Mouse (Mus musculus): ENCODE measurements around the gene Rnf182. TPM values are rescaled to one million over a fixed set of nuclear protein-coding genes. Genes with fewer than 3 reads are reported as not detected.

Rnf182 gene
- polyA plus RNA-seq, 1 experiment from 2014 or later = 3.7 TPM

GRCm38 (mm10) chr13:43695521-43695920 lies 80.0 kb downstream of the Rnf182 start:
- no peaks in the 10 kb centered on the region for H3K4me1 ChIP-seq (ENCODE audit: control insufficient read depth, insufficient read depth, low read length)
- ATAC-seq (ENCODE audit: insufficient number of reproducible peaks, insufficient read depth, low FRiP score, low read depth) = no peak
- H3K9me3 ChIP-seq (ENCODE audit: control insufficient read depth, low read depth, low read length) = no peaks in the 10 kb centered on the region
- no peak overlapping the region for H3K4me2 ChIP-seq (replicated peaks; ENCODE audit: low read depth, low read length)
- H3K27ac ChIP-seq (ENCODE audit: low read length) = no peak overlapping the region
- H3K36me3 ChIP-seq (ENCODE audit: control insufficient read depth, insufficient read depth, low read length) = no peaks in the 10 kb centered on the region
- H3K4me3 ChIP-seq (ENCODE audit: low read depth, low read length) = no peak overlapping the region
- no peak overlapping the region for H3K9ac ChIP-seq (replicated peaks; ENCODE audit: low read depth, low read length)
- H3K27me3 ChIP-seq (ENCODE audit: control insufficient read depth, insufficient read depth, low read length) = no peaks in the 10 kb centered on the region

DNA sequence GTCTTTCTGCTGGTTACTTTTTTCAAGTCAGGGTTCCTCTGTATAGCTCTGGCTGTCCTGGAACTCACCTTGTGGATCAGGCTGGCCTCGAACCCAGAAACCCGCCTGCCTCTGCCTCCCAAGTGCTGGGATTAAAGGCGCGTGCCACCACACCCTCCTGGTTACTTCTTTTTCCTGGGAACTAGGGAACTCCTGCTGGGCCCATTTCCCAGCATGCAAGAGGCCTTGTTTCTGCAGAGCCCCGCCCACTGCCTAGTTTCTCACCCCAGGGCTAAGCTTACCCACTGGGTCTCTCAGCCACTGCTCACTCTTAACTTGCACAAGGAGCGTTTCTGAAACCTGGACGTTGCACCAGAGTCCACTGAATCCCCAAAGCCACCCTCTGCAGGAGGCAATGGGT lies 80.5 kb downstream of the Rnf182 start:
- 85% methylated on average over 7 of the region's 7 CpGs for WGBS
- Histone ChIP-seq H3K9ac (replicated peaks; ENCODE audit: low read depth, low read length) (no peak overlapping the region), H3K4me3 (ENCODE audit: low read depth, low read length) (no peak overlapping the region), H3K4me1 (ENCODE audit: control insufficient read depth, insufficient read depth, low read length) (no peaks in the 10 kb centered on the region), H3K27me3 (ENCODE audit: control insufficient read depth, insufficient read depth, low read length) (no peaks in the 10 kb centered on the region), H3K9me3 (ENCODE audit: control insufficient read depth, low read depth, low read length) (no peaks in the 10 kb centered on the region), H3K36me3 (ENCODE audit: control insufficient read depth, insufficient read depth, low read length) (no peaks in the 10 kb centered on the region), H3K27ac (ENCODE audit: low read length) (no peak overlapping the region), H3K4me2 (replicated peaks; ENCODE audit: low read depth, low read length) (no peak overlapping the region)
- ATAC-seq (ENCODE audit: insufficient number of reproducible peaks, insufficient read depth, low FRiP score, low read depth) = no peak

DNA sequence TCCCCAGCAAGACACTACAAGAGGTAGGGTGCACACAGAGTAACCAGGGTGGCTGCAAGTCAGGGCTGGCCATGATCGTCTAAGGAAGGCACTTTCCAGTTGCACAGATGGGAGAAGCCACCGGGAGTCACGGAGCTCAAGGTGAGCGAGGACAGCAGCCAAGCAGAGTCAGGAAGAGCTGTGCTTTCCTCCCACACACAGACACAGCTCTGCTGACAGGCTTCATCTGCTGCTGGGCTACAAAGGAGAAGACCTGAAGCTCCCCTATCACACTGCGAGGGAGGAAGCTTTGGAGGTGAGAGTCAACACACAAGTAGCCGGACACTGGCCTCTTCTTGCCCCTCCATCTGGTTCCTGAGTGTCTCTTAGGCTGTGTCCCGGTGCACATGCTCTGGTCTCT lies 83.0 kb downstream of the Rnf182 start:
- Histone ChIP-seq H3K36me3 (ENCODE audit: control insufficient read depth, insufficient read depth, low read length) (no peaks in the 10 kb centered on the region), H3K4me3 (ENCODE audit: low read depth, low read length) (no peak overlapping the region), H3K27me3 (ENCODE audit: control insufficient read depth, insufficient read depth, low read length) (no peaks in the 10 kb centered on the region), H3K9ac (replicated peaks; ENCODE audit: low read depth, low read length) (no peak overlapping the region; the same call in 1 of the 2 replicates), H3K4me2 (replicated peaks; ENCODE audit: low read depth, low read length) (no peak overlapping the region), H3K4me1 (ENCODE audit: control insufficient read depth, insufficient read depth, low read length) (no peaks in the 10 kb centered on the region; the same call in 1 of the 2 replicates), H3K27ac (ENCODE audit: low read length) (no peak overlapping the region), H3K9me3 (ENCODE audit: control insufficient read depth, low read depth, low read length) (no peaks in the 10 kb centered on the region)
- ATAC-seq (ENCODE audit: insufficient number of reproducible peaks, insufficient read depth, low FRiP score, low read depth) = no peak
- 57% methylated on average over 7 of the region's 7 CpGs for WGBS

DNA sequence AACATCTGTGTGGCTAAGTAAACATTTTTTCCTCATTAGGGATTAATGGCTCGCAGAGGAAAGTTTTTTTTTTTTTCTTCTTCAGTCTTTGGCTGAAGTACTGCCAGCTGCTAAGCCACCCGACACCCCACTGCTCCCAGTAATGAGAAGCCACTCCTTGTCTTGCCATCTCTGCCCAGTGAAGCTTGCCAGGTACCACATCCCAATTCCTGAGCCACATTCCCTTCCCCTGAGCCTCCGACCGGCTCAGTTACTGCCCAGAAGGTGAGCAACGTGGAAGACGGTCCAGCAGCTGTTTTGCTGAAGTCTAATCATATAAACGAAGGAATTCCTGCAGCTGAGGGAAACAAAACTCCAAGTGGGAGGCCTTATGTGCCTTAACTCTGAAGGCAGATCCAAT lies 88.0 kb downstream of the Rnf182 start:
- no peak overlapping the region for H3K27ac ChIP-seq (ENCODE audit: low read length)

DNA sequence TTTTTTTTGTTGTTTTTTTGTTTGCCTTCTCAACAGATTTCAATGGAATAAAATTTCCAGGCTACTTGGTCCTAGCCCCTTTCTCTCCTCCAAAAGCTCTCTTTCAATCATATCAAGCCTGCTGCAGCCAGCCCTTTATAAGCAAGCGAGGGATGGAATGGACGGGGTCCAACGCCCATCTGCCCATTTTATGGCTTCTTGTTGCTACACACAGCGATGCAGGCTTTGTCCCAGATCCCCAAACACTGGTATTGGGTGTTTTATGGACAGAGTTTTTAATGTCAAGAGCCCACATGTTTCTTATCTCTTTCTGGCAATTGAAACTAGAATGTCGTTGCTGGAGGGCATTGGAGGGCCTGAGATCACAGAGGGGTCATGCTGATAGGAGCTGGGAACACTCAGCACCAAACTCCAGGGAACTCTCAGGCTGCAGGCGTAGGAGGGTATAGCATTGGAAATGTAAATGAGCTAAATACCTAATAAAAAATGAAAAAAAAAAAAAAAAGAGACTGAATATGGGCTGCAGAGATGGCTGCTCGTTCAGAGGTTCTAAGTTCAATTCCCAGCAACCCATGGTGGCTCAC lies 89.1 kb downstream of the Rnf182 start:
- no peak overlapping the region for H3K9ac ChIP-seq (replicated peaks; ENCODE audit: low read depth, low read length)
- 66% methylated on average over 7 of the region's 7 CpGs for WGBS
- no peaks in the 10 kb centered on the region for H3K36me3 ChIP-seq (ENCODE audit: control insufficient read depth, insufficient read depth, low read length)
- H3K9me3 ChIP-seq (ENCODE audit: control insufficient read depth, low read depth, low read length) = no peaks in the 10 kb centered on the region
- no peak overlapping the region for H3K4me3 ChIP-seq (ENCODE audit: low read depth, low read length)
- H3K4me1 ChIP-seq (ENCODE audit: control insufficient read depth, insufficient read depth, low read length) = no peaks in the 10 kb centered on the region; the same call in 1 of the 2 replicates
- no peak overlapping the region for H3K4me2 ChIP-seq (replicated peaks; ENCODE audit: low read depth, low read length)
- H3K27ac ChIP-seq (ENCODE audit: low read length) = no peak overlapping the region
- H3K27me3 ChIP-seq (ENCODE audit: control insufficient read depth, insufficient read depth, low read length) = no peaks in the 10 kb centered on the region
- no peak for ATAC-seq (ENCODE audit: insufficient number of reproducible peaks, insufficient read depth, low FRiP score, low read depth)

More for the DNA sequence above, 88.0 kb downstream of the Rnf182 start:
- H3K4me2 ChIP-seq (replicated peaks; ENCODE audit: low read depth, low read length) = no peak overlapping the region
- ATAC-seq (ENCODE audit: insufficient number of reproducible peaks, insufficient read depth, low FRiP score, low read depth) = no peak
- H3K4me3 ChIP-seq (ENCODE audit: low read depth, low read length) = no peak overlapping the region
- H3K27me3 ChIP-seq (ENCODE audit: control insufficient read depth, insufficient read depth, low read length) = no peaks in the 10 kb centered on the region
- H3K9ac ChIP-seq (replicated peaks; ENCODE audit: low read depth, low read length) = no peak overlapping the region
- H3K4me1 ChIP-seq (ENCODE audit: control insufficient read depth, insufficient read depth, low read length) = no peaks in the 10 kb centered on the region; the same call in 1 of the 2 replicates
- H3K9me3 ChIP-seq (ENCODE audit: control insufficient read depth, low read depth, low read length) = no peaks in the 10 kb centered on the region
- WGBS = 25% methylated on average over 7 of the region's 7 CpGs
- H3K36me3 ChIP-seq (ENCODE audit: control insufficient read depth, insufficient read depth, low read length) = no peaks in the 10 kb centered on the region

- H3K36me3 ChIP-seq (ENCODE audit: control insufficient read depth, insufficient read depth, low read length) = no peaks in the 10 kb centered on the region
- no peaks in the 10 kb centered on the region for H3K9me3 ChIP-seq (ENCODE audit: control insufficient read depth, low read depth, low read length)
- 72% methylated on average over 4 of the region's 4 CpGs for WGBS
- H3K27me3 ChIP-seq (ENCODE audit: control insufficient read depth, insufficient read depth, low read length) = no peaks in the 10 kb centered on the region
- no peaks in the 10 kb centered on the region; the same call in 1 of the 2 replicates for H3K4me1 ChIP-seq (ENCODE audit: control insufficient read depth, insufficient read depth, low read length)
- no peak overlapping the region for H3K27ac ChIP-seq (ENCODE audit: low read length)
- ATAC-seq (ENCODE audit: insufficient number of reproducible peaks, insufficient read depth, low FRiP score, low read depth) = no peak
- no peak overlapping the region for H3K9ac ChIP-seq (replicated peaks; ENCODE audit: low read depth, low read length)
- no peak overlapping the region for H3K4me3 ChIP-seq (ENCODE audit: low read depth, low read length)
- no peak overlapping the region for H3K4me2 ChIP-seq (replicated peaks; ENCODE audit: low read depth, low read length)
Measured at GRCm38 (mm10) chr13:43706387-43706786, 90.9 kb downstream of the Rnf182 start.

DNA sequence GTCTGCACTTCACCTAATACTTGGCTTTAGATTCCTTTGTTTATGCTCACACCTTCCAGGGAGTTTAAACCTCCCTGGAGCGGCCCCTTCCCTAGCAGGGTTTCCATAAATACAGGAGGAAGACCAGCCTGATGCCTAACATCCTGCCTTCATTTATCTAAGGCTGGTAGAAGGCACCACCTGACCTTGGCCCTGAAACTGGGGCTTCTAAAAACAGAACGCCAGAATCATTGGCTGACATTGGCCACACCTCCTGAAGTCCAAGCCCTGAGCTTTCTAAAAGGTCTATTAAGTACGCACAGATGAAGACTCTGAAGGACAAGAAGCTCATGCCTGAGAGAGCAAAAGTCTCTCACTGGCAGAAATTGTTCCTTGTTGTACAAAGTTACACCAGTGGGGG lies 94.0 kb downstream of the Rnf182 start:
- no peaks in the 10 kb centered on the region for H3K27me3 ChIP-seq (ENCODE audit: control insufficient read depth, insufficient read depth, low read length)
- no peak overlapping the region for H3K27ac ChIP-seq (ENCODE audit: low read length)
- no peak overlapping the region for H3K4me3 ChIP-seq (ENCODE audit: low read depth, low read length)
- no peaks in the 10 kb centered on the region for H3K4me1 ChIP-seq (ENCODE audit: control insufficient read depth, insufficient read depth, low read length)
- no peaks in the 10 kb centered on the region for H3K9me3 ChIP-seq (ENCODE audit: control insufficient read depth, low read depth, low read length)
- no peaks in the 10 kb centered on the region for H3K36me3 ChIP-seq (ENCODE audit: control insufficient read depth, insufficient read depth, low read length)
- no peak overlapping the region for H3K9ac ChIP-seq (replicated peaks; ENCODE audit: low read depth, low read length)
- no peak for ATAC-seq (ENCODE audit: insufficient number of reproducible peaks, insufficient read depth, low FRiP score, low read depth)
- H3K4me2 ChIP-seq (replicated peaks; ENCODE audit: low read depth, low read length) = no peak overlapping the region
- WGBS = 41% methylated on average over 3 of the region's 3 CpGs

DNA sequence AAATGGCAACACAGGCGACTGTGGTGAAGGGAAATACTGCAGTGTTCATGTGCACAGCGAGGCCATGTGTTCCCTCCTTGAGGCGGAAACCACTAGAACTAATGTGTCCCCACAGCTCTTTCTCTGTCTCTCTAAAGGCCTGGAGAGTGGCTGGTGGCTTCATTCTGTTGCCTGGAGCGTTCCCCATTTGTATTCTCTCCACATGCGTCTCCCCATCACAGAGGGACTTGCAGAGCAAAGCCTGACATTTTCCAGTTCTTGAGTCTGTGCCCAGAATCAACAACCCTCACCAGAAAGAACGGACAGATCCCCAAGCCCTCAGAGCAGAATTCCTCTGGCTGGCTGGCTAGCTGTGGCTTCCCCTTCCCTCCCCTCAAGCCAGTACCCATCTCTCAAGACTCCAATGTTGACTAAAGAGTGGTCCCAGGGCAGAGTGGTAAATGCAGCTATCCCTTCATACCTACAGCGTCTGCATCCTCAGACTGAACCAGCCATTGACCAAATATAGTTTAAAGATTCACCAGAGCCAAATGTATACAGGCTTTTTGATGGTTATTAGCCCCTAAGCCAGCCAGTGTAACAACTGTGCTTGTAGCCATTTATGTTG lies 96.3 kb downstream of the Rnf182 start:
- no peak overlapping the region for H3K27ac ChIP-seq (ENCODE audit: low read length)
- no peaks in the 10 kb centered on the region for H3K27me3 ChIP-seq (ENCODE audit: control insufficient read depth, insufficient read depth, low read length)
- H3K9me3 ChIP-seq (ENCODE audit: control insufficient read depth, low read depth, low read length) = no peaks in the 10 kb centered on the region
- 73% methylated on average over 7 of the region's 7 CpGs for WGBS
- no peaks in the 10 kb centered on the region for H3K36me3 ChIP-seq (ENCODE audit: control insufficient read depth, insufficient read depth, low read length)
- H3K9ac ChIP-seq (replicated peaks; ENCODE audit: low read depth, low read length) = no peak overlapping the region
- no peak overlapping the region for H3K4me2 ChIP-seq (replicated peaks; ENCODE audit: low read depth, low read length)
- H3K4me3 ChIP-seq (ENCODE audit: low read depth, low read length) = no peak overlapping the region
- H3K4me1 ChIP-seq (ENCODE audit: control insufficient read depth, insufficient read depth, low read length) = no peaks in the 10 kb centered on the region
- ATAC-seq (ENCODE audit: insufficient number of reproducible peaks, insufficient read depth, low FRiP score, low read depth) = no peak

DNA sequence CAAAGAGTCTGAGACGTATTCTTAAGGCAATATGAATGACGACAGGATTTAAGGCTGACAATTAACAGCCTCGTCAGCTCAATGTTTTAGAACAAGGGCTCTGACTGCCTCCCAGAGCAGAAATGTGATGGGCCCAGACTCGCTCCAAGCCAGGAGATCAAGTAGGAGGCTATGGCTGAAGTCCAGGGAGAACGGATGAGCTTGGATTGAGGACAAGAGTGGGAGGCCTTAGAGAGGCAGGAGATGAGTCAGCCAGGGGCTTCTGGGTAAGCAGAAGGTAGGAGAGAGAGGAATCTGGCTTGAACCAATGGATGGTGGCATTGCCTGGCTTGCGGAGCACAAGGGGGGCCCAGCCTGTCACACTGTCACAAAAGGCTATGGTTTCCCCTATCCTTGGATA lies 99.2 kb downstream of the Rnf182 start:
- Histone ChIP-seq H3K27me3 (ENCODE audit: control insufficient read depth, insufficient read depth, low read length) (no peaks in the 10 kb centered on the region), H3K9me3 (ENCODE audit: control insufficient read depth, low read depth, low read length) (no peaks in the 10 kb centered on the region), H3K4me1 (ENCODE audit: control insufficient read depth, insufficient read depth, low read length) (no peaks in the 10 kb centered on the region), H3K4me3 (ENCODE audit: low read depth, low read length) (no peak overlapping the region), H3K27ac (ENCODE audit: low read length) (no peak overlapping the region), H3K36me3 (ENCODE audit: control insufficient read depth, insufficient read depth, low read length) (no peaks in the 10 kb centered on the region), H3K9ac (replicated peaks; ENCODE audit: low read depth, low read length) (no peak overlapping the region), H3K4me2 (replicated peaks; ENCODE audit: low read depth, low read length) (no peak overlapping the region)
- 78% methylated on average over 6 of the region's 6 CpGs for WGBS
- no peak for ATAC-seq (ENCODE audit: insufficient number of reproducible peaks, insufficient read depth, low FRiP score, low read depth)
